Mouse (Mus musculus): Measurements from ENCODE around the gene Il12a.

DNA sequence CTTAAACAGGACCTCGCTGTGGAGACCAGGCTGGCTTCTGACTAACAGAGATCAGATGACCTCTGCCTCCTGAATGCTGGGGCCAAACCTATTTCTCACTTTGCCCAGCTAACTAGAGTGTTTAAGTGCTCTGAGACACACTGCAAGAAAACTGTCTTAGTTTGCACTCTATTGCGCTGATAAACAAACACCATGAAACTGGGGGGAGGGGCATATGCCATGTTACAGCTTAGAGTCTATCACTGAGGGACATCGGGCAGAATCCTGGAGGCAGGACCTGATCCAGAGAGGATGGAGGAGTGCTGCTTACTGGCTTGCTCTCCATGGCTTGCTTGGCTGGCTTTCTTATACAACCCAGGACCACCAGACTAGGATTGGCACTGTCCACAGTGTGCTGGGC, 8.2 kb downstream of the Il12a start:
- TF ChIP-seq CTCF (IDR thresholded peaks at IDR 0.05; ENCODE audit: low read depth, low read length) (no peak), POLR2A (IDR thresholded peaks at IDR 0.05; ENCODE audit: extremely low read depth, insufficient read depth, low read length) (no peak)

Measured in liver, adult 2 months (tissue).